Mouse (Mus musculus) G1E-ER4 (cell line): ENCODE results near the gene 1700024P04Rik. TPM values are rescaled to one million over a fixed set of nuclear protein-coding genes. Genes with fewer than 3 reads are reported as not detected.

Experiments
- GATA1 ChIP-seq: IDR thresholded peaks from one replicate; pipeline ENCODE4 v1.8.0; 2012; ENCODE audit warnings: low read length, inconsistent platforms
- polyA plus RNA-seq: library from polyadenylated mRNA; stranded (reverse); fragments of >175 nt; gene quantifications from 2 replicates; pipeline ENCODE4 v1.2.3, GENCODE M21; 2012

1700024P04Rik gene
- polyA plus RNA-seq, 1 experiment: not detected

DNA sequence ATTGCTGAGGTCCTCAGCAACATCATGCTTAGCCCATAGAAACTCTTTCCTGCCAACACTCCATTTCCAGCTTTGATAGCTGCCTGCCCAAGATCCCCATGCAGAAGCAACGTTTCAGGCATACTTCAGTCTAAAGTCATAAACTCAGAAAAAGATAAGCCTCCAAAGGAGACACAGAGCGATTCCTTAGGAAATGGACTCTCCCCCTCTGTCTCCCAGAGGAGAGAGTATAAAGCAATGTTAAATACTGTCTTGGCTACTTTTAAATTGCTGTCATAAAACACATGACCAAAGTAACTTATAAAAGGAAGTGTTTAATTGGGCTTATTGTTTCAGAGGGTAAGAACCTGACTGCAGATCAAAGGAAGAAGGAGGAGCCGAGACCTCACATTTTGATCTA lies 12.3 kb downstream of the 1700024P04Rik start:
- no peak for TF ChIP-seq GATA1

DNA sequence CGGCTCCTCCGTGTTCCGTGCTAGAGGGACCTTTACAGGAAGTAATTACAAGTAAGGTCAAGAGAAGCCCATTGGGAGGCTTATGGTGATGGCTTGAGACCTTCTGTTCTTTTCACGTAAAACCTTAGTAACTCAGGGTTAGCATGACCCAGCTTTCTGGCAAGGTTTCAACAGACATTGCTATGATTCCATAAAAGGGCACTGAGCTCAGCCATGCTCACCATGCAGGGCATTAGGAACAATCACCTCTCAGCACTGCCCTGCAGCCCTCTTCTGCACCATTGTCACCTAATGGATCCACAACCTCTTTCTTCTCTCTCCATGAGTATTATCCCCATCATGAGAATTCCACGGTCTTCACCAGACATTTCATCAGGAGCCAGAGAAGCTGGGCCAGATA lies 12.7 kb downstream of the 1700024P04Rik start:
- TF ChIP-seq GATA1: no peak

DNA sequence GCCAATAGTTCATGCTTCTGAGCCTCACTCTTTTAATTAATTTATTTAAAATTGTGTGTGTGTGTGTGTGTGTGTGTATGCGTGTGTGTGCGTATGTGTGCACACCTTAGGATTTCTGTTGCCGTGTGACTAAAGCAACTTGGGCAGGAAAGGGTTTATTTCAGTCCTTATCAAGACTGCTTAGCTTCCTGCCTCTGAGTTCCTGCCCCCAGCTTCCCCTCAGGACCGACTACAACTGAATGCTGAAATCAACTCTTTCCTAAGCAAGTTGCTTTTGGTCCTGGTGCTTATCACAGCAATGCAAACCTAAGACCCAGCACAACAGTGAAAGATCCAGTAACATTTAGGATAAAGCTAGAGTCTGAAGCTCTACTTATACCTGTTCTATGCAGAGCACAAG lies 15.8 kb downstream of the 1700024P04Rik start:
- no peak for TF ChIP-seq GATA1

DNA sequence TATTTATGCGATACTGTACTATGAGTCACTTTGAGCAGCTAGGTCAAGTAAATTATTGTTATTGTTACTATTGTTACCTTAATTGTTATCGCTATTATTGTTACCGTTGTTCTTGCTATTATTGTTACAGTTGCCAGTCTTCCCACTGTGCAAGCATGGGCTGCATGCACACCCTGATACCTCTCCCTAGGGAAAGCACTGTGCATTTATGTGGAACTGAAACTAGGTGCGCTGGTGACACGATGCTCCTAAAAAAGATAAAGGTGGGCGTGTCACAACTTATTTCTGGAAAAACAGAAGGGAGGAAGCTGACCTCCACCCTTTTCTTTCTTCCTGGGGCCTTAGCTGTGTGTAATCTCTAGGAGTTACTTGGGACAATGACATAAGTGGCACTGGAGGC lies 16.4 kb downstream of the 1700024P04Rik start:
- no peak for TF ChIP-seq GATA1

DNA sequence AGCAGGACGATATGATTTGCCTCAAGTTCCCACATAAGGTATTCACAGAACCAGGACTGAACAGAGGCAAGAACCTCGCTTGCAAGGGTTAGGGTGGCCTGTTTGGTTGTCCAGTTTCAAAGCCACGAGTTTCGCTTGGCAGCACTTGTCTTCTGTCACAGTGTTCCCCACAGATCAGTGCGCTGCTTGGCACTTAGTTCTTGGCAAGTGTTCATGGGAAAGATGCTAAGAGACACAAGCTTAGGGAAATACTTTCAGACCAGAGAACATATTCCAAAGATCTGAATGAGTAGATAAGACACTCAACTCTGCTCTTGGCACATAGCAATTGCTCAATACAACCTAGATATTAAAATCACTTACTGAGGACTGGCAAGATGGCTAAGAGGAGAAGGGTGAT lies 17.8 kb downstream of the 1700024P04Rik start:
- TF ChIP-seq GATA1: no peak

DNA sequence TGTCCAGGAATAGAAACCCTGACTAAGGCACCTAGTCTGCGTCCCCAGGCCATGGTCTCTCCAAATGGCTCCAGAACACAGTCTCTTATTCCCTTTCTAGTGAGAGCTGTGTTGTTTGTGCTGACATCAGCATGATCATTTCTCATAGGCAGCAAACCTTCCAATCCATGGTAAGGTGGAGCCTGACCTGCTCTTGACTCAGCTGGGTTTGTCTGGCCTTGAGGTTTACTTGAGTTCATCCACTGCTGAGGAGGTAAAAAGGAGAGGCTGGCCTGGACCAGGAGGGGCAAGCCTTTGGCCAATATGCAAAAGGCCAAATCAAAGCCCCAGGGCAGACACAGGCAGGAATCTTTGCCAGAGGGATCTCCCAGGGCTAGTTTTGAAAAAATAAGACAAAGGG lies 20.8 kb downstream of the 1700024P04Rik start:
- TF ChIP-seq GATA1: no peak

DNA sequence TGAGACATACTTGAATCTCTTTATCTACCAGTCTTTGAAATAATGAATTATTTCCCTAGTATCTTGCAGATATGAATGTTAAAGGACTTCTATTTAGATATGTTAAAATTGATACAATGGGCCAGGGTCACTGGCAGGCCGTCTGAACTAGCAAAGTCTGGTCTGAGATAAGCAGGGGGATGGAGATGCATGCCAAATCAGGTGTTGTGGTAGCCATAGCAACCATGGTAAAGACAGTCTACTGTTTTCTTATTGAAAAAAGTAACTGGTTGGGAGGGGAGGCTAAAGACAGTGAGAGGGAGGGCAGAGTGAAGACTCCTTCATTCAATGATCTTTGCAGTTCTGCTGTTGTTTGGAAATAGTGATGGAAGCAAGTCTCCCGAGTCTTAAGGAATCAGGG lies 26.2 kb downstream of the 1700024P04Rik start:
- TF ChIP-seq GATA1: no peak

DNA sequence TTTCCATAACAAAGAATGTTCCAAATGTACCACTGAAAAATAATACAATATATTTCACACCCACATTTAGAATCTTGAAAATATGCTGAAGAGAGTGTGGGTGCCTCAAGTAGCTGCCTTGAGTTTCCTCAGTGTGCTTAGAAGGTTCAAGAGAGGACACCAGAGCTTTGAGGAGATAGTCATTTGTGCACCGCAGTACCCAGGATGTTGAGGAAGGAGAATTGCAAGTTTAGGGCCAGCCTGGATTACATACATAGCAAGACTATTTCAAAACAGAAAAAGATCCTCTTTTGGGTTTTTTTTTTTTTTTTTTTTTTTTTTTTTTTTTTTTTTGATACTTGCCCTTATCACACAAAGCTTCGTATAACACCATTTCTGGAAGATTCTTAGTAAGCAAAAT lies 28.2 kb downstream of the 1700024P04Rik start:
- no peak for TF ChIP-seq GATA1

DNA sequence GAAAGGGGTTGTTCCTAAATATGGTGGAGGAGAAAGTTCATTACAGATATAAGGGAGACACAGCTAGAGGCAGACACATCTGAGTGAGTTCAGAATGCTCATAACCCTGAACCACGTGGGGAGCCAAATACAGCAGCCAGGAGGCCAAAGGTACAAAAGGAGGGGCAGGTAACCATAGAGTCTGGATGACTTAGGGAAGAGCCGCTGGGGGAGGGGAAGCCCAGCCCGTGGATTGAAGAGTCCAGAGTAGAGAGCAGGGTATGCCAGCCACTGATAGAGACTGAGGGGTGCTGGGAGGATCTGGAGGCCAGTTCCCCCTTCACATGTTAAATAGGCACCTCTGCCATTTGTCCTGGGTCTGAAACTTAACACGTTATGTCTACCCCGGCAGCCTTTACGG lies 28.7 kb downstream of the 1700024P04Rik start:
- no peak for TF ChIP-seq GATA1

DNA sequence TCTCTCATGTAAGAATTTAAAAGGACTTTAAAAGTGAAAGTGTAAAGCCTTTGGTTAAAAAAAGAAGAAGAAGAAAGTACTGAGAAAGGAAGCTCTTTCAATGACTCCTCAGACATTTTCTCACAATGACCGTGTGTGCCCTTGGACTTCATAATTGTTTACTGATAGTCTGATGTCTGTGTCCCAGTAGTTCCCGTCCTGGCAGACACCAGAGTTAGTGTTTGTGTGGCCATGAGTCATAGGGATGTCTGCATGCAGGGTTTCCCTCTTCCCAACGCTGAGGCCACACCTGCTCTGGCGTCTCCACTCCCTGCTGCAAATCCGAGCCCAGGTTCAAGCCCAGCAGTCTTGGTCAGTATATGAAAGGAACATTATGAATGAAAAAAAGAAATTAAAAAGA lies 29.1 kb downstream of the 1700024P04Rik start:
- TF ChIP-seq GATA1: no peak

DNA sequence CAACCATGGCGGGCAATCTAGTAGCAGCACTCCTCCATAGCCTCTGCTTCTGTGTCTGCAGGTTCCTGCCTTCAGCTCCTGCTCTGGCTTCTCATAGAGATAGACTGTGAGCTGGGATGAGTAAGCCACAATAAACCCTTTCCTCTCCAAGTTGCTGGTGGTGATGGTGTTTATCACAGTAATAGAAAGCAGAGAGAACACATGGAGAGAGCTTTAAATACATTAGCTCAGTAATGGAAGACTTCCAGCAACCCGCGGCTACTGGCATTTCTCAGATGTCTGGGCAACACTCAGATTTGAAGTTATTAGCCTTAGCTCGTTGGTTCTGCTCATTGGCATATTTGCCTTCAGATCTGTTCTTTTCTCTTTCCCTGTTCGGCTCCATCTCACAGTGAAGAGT lies 30.5 kb downstream of the 1700024P04Rik start:
- TF ChIP-seq GATA1: no peak

DNA sequence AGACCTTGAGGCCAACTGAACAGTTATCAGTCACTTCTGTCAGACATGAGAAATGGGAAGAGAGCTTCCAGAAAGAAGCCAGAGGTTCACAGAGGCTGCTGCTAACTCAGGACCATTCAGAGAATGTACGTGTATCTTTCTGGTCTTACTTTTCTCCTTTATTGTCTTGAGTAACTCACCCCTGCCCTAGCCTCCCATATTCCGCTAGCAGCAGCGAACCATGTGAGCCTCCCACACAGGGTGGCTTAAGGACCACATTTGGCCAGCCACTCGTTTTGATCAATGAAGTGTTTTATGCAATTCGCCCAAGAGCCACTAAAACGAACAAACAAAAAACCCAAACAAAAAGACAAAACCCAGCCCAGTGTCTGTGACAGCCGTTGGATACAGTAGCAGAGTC lies 32.4 kb downstream of the 1700024P04Rik start:
- no peak for TF ChIP-seq GATA1

DNA sequence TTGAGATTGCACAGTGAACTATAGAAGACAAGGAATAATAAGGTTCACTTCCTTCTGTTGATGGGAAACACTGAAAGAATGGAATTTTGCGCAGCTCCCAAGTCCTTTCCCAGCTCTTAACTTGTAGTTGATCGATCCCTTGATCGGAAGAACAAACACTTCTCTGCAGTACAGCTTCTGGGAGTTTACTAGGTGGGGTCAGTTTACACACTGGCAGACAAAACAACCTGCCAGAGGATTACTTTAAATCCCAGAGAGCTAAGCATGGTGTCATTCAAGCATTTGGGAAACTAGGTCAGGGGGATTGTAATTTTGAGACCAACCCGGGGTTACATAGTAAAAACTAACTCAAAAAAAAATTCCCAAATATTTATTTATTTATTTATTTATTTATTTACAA lies 36.2 kb downstream of the 1700024P04Rik start:
- TF ChIP-seq GATA1: no peak

DNA sequence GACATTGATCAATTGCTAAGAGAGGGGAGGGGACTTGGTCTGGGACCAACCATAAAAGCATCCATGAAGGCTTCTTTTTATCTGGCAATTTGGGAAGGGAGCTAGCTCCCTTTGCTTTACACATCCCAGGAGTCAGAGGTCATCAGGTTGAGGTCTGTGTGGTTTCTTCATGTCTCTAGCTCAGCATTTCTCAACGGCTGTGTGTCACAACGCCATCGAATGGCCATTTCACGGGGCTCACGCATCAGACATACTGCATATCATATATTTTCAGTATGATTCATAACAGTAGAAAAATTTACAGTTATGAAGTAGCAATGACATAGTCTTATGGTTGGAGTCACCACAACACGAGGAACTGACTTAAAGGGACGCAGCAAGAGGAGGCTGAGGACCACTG lies 37.9 kb downstream of the 1700024P04Rik start:
- no peak for TF ChIP-seq GATA1

DNA sequence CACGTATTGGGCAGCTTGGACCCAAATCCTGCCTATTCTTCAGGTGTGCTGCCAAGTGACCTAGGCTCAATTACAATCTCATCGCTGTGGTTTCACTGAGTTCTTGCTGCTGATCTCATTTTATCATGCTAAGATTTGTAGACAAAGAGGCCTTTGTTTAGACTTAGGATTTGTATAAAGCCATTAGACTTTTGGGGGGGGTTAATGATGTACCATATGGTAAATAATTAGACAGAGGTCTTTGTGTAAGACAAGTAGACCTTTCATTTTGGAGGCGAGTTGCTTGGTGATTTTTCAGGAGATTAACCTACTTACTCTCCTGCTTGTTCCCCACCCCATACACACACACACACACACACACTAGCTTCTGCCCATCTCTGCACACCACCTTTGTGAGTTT lies 38.5 kb downstream of the 1700024P04Rik start:
- no peak for TF ChIP-seq GATA1

DNA sequence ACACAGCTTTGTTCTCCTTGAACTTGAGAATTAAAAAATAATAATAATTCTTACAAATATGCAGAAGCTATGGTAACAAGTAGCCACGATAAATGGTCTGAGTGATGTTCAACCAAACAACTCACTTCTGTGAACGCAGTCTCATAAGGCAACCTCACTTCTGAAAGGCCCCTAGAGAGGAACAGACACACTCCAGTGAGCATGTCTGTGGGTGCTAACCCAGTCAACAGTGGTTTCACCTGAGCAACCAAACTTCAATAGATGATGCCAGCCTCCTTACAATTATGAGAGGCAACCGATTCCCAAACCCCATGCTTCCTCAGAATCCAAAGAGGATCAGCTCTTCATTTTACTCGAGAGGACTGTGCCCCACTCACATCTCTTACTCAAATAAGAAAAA lies 39.0 kb downstream of the 1700024P04Rik start:
- no peak for TF ChIP-seq GATA1

DNA sequence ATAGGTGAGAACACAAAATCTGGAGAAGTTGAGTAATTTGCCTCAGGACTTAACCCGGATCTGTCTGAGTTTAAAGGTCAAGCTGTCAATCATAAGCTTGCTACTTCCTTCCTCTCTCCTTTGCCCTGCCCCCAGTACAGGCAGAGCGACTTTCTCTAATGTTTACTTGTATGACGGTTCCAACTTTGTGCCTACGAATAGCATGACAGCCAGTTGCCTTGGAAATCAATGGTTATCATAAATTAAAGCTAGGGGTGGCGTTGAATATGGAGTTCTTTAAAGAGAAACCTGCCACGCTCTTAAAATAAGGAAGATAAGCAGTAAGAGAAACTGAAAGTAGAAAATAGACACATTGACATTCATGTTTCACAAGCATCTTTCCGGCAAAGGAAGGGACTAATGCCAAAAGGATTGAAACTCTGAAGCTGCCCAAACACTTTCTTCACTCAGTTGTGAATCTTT lies 39.7 kb downstream of the 1700024P04Rik start:
- TF ChIP-seq GATA1: no peak

DNA sequence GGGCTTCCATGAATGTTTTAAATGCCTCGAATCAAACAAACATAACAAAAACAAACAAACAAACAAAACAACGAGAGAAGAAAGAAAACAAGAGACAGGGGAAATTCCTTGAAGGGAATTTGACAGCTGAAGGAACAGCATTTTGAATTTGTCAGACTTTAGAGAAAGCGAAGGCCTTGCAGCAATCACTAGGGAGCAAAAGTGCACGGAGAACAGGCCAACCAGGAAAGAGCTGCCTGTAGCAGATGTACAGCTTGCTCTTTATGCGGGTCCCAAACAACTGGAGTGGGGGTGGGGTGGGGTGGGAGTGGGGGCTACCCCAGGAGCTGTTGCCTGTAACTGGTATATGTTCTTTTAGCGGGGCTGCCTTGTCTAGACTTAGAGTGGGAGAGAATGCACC lies 42.0 kb downstream of the 1700024P04Rik start:
- no peak for TF ChIP-seq GATA1
